Mouse (Mus musculus) stomach, postnatal 0 days (tissue): ENCODE results near the gene Il1r1.

ENCODE experiments used
- CTCF ChIP-seq: IDR thresholded peaks from 2 replicates; pipeline ENCODE4 v1.5.1; 2016; ENCODE audit warnings: antibody characterized with exemption, low read depth, mild to moderate bottlenecking, moderate library complexity
- EP300 ChIP-seq: optimal IDR thresholded peaks from 2 replicates; pipeline ENCODE3; 2016; ENCODE audit warnings: antibody characterized with exemption

DNA sequence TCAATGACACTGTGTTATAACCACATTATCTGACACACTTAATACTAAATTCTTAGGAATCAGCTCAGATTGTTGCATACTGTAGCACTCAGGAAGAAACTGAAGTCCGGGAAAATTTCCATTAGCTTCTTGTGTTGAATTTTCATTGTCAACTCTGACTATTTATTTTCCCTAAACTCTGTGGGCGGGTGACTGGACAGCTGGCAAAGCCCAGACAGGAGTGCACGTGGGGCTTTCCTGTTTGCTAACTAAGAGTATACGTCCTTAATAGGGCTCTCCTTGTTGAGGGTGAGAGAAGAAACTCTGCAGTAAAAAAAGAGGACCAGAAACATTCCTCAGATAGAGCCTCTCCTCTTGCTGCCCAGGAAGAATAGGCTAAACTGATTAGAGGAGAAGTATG is 3.0 kb upstream of the Il1r1 start:
- no peak for TF ChIP-seq CTCF
- no peak for TF ChIP-seq EP300
